Mouse (Mus musculus): ENCODE measurements around the gene Capza1. TPM values are rescaled to one million over a fixed set of nuclear protein-coding genes. Genes with fewer than 3 reads are reported as not detected.
"Not testable (repeated sequence)": the region's sequence is repeated elsewhere in the genome, so short reads cannot be mapped to it uniquely, and the experiment has no call there.

Gene Capza1
- 73.3 and 79.1 TPM in 2 replicates for polyA plus RNA-seq (2015; fragmentation: Nextera tagmentation; extraction: Ambion mirVana)

DNA sequence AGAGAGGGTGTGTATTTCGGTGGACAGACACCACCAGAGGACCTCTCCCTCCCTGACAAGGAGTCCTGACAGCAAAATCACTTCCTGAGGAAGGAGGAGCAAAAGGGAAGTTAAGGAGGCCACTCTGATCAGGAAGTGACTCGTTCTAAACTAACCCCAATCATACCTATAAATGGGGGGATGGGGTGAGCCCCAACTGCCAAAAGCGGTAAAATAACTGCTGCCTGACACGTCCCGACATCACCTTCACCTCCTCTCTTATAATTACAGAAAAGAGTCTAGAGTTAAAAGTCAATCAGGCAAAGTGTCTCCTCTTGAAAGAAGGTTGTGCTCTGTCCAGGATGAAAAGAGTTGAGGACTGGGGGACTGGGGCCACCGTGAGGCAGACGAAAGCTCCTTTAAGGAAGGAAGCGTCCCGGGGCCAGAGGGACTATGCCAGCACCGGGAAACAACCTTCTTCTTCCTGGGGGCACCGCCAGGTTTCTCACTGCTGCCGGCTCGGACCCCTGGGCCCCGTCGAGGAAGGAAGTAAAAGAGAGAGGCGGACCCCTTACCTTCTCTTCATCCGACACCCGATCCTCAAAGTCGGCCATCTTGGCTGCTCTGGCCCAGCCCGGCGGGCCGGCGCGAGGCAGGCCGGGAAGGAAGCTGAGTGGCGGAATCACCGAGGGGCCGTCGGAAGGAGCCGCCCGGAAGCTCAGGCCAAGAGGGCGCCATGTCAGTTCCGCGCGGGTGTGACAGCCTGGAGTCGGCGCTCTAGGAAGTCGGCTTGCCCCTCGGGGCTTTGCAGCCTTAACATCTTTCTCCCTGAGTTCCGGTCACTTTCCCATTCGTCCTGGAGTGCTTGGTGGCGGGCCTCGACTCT is at the start of gene Capza1, which contains the start of gene St7l:
Gene Capza1, minus strand, starts transcription at position 720 of the 865 bp plus-strand sequence.
Gene St7l, plus strand, starts transcription at position 220 of the 865 bp plus-strand sequence.
- peaks cover 32% of the 10 kb centered on the region for H3K4me1 ChIP-seq (ENCODE audit: control insufficient read depth, low read depth, low read length)
- ATAC-seq (ENCODE audit: low read depth), result peak; percentile 94

DNA sequence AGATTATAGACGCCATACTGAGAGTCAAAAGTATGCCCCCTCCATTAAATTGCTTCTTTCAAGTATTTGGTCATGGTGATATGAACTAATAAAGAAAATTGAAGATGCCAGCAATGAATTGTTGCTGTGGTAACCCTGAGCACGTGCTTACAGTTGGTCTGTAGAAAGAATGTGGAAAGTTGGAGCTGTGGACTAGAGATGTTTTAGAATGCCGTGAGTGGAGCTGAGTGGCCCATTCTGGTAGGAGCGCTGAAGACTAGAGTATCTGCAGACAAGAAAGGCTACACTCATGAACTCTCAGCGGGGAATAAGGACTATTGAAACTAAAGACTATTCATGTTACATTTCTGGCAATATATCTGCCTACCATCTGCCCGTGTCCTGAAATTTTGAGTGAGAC is 44.9 kb upstream of the Capza1 start:
- 80% methylated on average over 6 of the region's 6 CpGs for WGBS (ENCODE audit: insufficient replicate concordance)
- H3K9me3 ChIP-seq (replicated peaks; ENCODE audit: control insufficient read depth, low read length), result no peaks in the 10 kb centered on the region
- no peak for ATAC-seq (ENCODE audit: low read depth)
- no peaks in the 10 kb centered on the region for H3K4me1 ChIP-seq (ENCODE audit: control insufficient read depth, low read depth, low read length)
- H3K36me3 ChIP-seq (ENCODE audit: control insufficient read depth, insufficient read depth), result peaks cover 3% of the 10 kb centered on the region; the same call in 1 of the 2 replicates
- H3K9ac ChIP-seq (ENCODE audit: low read depth, low read length), result no peak overlapping the region
- H3K4me3 ChIP-seq (ENCODE audit: low read depth, low read length), result no peak overlapping the region
- no peaks in the 10 kb centered on the region for H3K27me3 ChIP-seq (ENCODE audit: control insufficient read depth, insufficient read depth, low read depth, low read length)
- H3K27ac ChIP-seq (ENCODE audit: low read length), result no peak overlapping the region
- H3K4me2 ChIP-seq (ENCODE audit: low read depth, low read length), result no peak overlapping the region

More for the DNA sequence above, at the start of gene Capza1, which contains the start of gene St7l:
- no peaks in the 10 kb centered on the region for H3K27me3 ChIP-seq (ENCODE audit: control insufficient read depth, insufficient read depth, low read depth, low read length)
- H3K9me3 ChIP-seq (replicated peaks; ENCODE audit: control insufficient read depth, low read length), result no peaks in the 10 kb centered on the region
- peak within 1 kb of the TSS; percentile 95 for H3K27ac ChIP-seq (ENCODE audit: low read length)
- peak within 1 kb of the TSS; percentile 99 for H3K9ac ChIP-seq (ENCODE audit: low read depth, low read length)
- no peaks in the 10 kb centered on the region for H3K36me3 ChIP-seq (ENCODE audit: control insufficient read depth, insufficient read depth)
- 0% methylated on average over 41 of the region's 43 CpGs for WGBS (ENCODE audit: insufficient replicate concordance)
- H3K4me2 ChIP-seq (ENCODE audit: low read depth, low read length), result peak within 1 kb of the TSS; percentile 86
- H3K4me3 ChIP-seq (ENCODE audit: low read depth, low read length), result peak within 1 kb of the TSS; percentile 100

DNA sequence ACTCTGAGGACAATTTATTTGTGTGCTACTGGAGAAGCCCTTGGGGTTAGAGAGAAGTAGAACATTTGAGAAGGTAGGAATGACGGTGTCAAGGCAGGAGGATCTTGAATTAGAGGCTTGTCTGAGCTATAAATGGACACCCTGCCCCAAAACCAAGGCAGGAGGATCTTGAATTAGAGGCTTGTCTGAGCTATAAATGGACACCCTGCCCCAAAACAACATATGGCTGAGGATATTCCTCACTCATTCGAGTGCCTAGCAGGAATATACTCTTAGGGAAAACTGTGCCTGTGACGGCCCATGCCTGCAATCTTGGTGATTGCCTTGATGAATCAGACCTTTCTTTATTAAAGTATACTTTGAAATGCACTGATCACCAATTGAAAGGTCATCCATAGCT is 41.7 kb upstream of the Capza1 start:
- no peak for ATAC-seq (ENCODE audit: low read depth)
- Histone ChIP-seq H3K27ac (ENCODE audit: low read length) (no peak overlapping the region), H3K9ac (ENCODE audit: low read depth, low read length) (no peak overlapping the region), H3K9me3 (replicated peaks; ENCODE audit: control insufficient read depth, low read length) (no peaks in the 10 kb centered on the region), H3K36me3 (ENCODE audit: control insufficient read depth, insufficient read depth) (peaks cover 3% of the 10 kb centered on the region; the same call in 1 of the 2 replicates), H3K27me3 (ENCODE audit: control insufficient read depth, insufficient read depth, low read depth, low read length) (no peaks in the 10 kb centered on the region), H3K4me3 (ENCODE audit: low read depth, low read length) (no peak overlapping the region), H3K4me2 (ENCODE audit: low read depth, low read length) (no peak overlapping the region), H3K4me1 (ENCODE audit: control insufficient read depth, low read depth, low read length) (no peaks in the 10 kb centered on the region)
- 71% methylated on average over 3 of the region's 3 CpGs for WGBS (ENCODE audit: insufficient replicate concordance)

DNA sequence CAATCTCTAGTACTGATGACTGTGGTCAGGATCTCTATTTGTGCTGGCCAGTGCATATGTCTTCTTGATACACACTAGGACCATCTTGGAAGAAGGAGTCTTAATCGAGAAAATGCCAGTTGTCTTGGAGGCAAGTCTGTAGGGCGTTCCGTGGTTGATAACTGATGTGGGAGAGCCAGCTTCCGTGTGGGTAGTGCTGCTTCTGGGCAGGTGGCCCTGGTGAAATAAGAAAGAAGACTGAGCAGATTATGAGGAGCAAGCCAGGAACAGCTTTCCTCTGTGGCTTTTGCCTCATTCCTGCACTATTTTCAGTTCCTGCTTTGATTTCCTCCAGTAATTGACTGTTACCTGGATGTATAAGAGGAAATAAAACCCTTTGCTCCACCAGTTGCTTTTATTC is 41.1 kb upstream of the Capza1 start:
- H3K4me1 ChIP-seq (ENCODE audit: control insufficient read depth, low read depth, low read length), result no peaks in the 10 kb centered on the region
- H3K4me3 ChIP-seq (ENCODE audit: low read depth, low read length), result no peak overlapping the region
- H3K9me3 ChIP-seq (replicated peaks; ENCODE audit: control insufficient read depth, low read length), result no peaks in the 10 kb centered on the region
- H3K4me2 ChIP-seq (ENCODE audit: low read depth, low read length), result no peak overlapping the region
- no peak overlapping the region for H3K9ac ChIP-seq (ENCODE audit: low read depth, low read length)
- no peak overlapping the region for H3K27ac ChIP-seq (ENCODE audit: low read length)
- 75% methylated on average over 4 of the region's 4 CpGs for WGBS (ENCODE audit: insufficient replicate concordance)
- H3K36me3 ChIP-seq (ENCODE audit: control insufficient read depth, insufficient read depth), result peaks cover 3% of the 10 kb centered on the region; the same call in 1 of the 2 replicates
- ATAC-seq (ENCODE audit: low read depth), result no peak
- H3K27me3 ChIP-seq (ENCODE audit: control insufficient read depth, insufficient read depth, low read depth, low read length), result no peaks in the 10 kb centered on the region

DNA sequence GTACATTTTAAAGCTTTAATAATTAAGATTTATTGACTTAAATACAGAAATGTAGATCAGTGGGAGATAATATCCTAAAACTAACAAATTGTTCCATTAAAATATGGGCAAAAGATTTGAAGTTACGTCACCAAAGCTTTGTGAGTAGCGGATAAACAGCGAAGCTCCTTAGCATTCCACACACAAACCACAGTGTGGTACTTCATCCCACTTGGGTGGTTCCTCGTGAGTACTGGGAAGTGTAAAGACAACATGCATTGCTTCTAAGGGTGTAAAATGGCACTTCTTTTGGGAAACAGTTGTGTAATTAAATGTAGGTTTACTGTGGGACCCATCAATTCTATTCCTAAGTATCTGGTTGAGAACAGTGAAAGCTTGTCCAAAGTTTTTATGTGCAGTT is 36.8 kb upstream of the Capza1 start:
- no peak overlapping the region for H3K9ac ChIP-seq (ENCODE audit: low read depth, low read length)
- ATAC-seq (ENCODE audit: low read depth), result no peak

DNA sequence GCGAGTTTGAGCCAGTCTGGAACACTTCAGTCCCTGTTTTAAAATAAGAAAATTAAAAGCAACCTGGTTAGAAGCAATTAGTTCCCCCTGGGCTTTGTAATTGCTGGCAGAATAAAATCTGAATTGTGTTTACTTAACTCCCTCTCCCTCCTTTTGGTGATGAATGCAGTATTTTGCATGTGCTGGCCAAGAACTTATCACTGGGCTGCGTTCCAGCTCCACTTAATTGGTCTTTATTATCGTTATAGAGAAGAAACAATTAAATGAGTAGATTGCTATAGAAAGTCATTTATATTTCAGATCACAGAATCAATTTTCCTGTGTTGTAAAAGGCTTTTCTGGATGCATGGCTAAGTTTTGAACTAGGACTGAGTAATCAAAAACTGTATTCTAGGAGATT is 31.8 kb upstream of the Capza1 start:
- no peak for ATAC-seq (ENCODE audit: low read depth)
- H3K4me2 ChIP-seq (ENCODE audit: low read depth, low read length), result no peak overlapping the region
- H3K9me3 ChIP-seq (replicated peaks; ENCODE audit: control insufficient read depth, low read length), result no peaks in the 10 kb centered on the region
- no peaks in the 10 kb centered on the region for H3K4me1 ChIP-seq (ENCODE audit: control insufficient read depth, low read depth, low read length)
- no peak overlapping the region for H3K4me3 ChIP-seq (ENCODE audit: low read depth, low read length)
- no peak overlapping the region for H3K27ac ChIP-seq (ENCODE audit: low read length)
- WGBS (ENCODE audit: insufficient replicate concordance), result 73% methylated on average over 3 of the region's 3 CpGs
- H3K27me3 ChIP-seq (ENCODE audit: control insufficient read depth, insufficient read depth, low read depth, low read length), result no peaks in the 10 kb centered on the region
- H3K36me3 ChIP-seq (ENCODE audit: control insufficient read depth, insufficient read depth), result peaks cover 8% of the 10 kb centered on the region; the same call in 1 of the 2 replicates
- H3K9ac ChIP-seq (ENCODE audit: low read depth, low read length), result no peak overlapping the region

More for the DNA sequence above, 36.8 kb upstream of the Capza1 start:
- Histone ChIP-seq H3K4me2 (ENCODE audit: low read depth, low read length) (no peak overlapping the region), H3K36me3 (ENCODE audit: control insufficient read depth, insufficient read depth) (peaks cover 6% of the 10 kb centered on the region; the same call in 1 of the 2 replicates), H3K9me3 (replicated peaks; ENCODE audit: control insufficient read depth, low read length) (no peaks in the 10 kb centered on the region), H3K4me3 (ENCODE audit: low read depth, low read length) (no peak overlapping the region), H3K4me1 (ENCODE audit: control insufficient read depth, low read depth, low read length) (no peaks in the 10 kb centered on the region), H3K27ac (ENCODE audit: low read length) (no peak overlapping the region), H3K27me3 (ENCODE audit: control insufficient read depth, insufficient read depth, low read depth, low read length) (no peaks in the 10 kb centered on the region)
- 79% methylated on average over 4 of the region's 4 CpGs for WGBS (ENCODE audit: insufficient replicate concordance)

DNA sequence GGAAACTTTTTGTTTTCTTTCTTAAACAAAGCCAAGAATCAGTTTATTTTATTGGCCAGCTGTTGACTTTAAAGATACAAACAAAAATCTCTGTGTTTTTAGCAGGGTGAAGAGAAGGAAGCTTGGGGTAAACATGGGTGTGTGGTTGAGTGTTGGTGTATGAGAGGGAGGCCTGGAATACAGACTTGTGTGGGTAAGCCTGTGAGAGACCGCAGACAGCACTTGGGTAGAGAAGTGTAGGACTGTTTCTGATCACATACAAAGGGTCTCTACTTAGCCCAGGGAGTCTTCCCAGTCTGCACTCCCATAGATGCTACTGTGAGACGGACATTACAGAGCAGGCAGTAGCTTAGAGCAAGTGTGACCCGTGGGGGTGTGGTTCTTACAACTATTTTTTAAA is 24.3 kb upstream of the Capza1 start:
- no peak for ATAC-seq (ENCODE audit: low read depth)
- Histone ChIP-seq H3K4me1 (ENCODE audit: control insufficient read depth, low read depth, low read length) (no peaks in the 10 kb centered on the region), H3K4me3 (ENCODE audit: low read depth, low read length) (no peak overlapping the region), H3K9ac (ENCODE audit: low read depth, low read length) (no peak overlapping the region), H3K27ac (ENCODE audit: low read length) (no peak overlapping the region), H3K4me2 (ENCODE audit: low read depth, low read length) (no peak overlapping the region), H3K27me3 (ENCODE audit: control insufficient read depth, insufficient read depth, low read depth, low read length) (no peaks in the 10 kb centered on the region), H3K36me3 (ENCODE audit: control insufficient read depth, insufficient read depth) (peaks cover 12% of the 10 kb centered on the region), H3K9me3 (replicated peaks; ENCODE audit: control insufficient read depth, low read length) (no peaks in the 10 kb centered on the region)
- 80% methylated on average over 3 of the region's 3 CpGs for WGBS (ENCODE audit: insufficient replicate concordance)

DNA sequence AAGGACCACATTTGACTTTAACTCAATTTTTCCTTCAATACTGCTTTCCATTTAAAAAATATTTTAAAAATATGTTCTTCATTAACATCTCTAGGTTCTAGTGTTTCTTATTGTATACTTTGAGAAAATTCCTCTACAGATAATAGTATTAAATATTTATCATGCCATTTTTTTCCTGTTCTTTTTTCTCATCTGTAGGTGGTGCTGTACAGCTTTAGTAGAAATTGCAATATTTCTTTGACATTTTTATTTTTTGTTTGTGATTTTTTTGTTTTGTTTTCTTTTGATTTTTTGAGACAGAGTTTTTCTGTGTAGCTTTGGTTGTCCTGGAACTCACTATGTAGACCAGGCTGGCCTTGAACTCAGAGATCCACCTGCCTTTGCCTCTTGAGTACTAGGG is 5.3 kb upstream of the Capza1 start:
- no peaks in the 10 kb centered on the region for H3K27me3 ChIP-seq (ENCODE audit: control insufficient read depth, insufficient read depth, low read depth, low read length)
- no peak overlapping the region for H3K9ac ChIP-seq (ENCODE audit: low read depth, low read length)
- peaks cover 11% of the 10 kb centered on the region for H3K36me3 ChIP-seq (ENCODE audit: control insufficient read depth, insufficient read depth)
- H3K4me2 ChIP-seq (ENCODE audit: low read depth, low read length), result no peak overlapping the region
- no peak overlapping the region for H3K27ac ChIP-seq (ENCODE audit: low read length)
- no peak overlapping the region for H3K4me3 ChIP-seq (ENCODE audit: low read depth, low read length)
- ATAC-seq (ENCODE audit: low read depth), result no peak
- no peaks in the 10 kb centered on the region for H3K9me3 ChIP-seq (replicated peaks; ENCODE audit: control insufficient read depth, low read length)
- H3K4me1 ChIP-seq (ENCODE audit: control insufficient read depth, low read depth, low read length), result peaks cover 7% of the 10 kb centered on the region

DNA sequence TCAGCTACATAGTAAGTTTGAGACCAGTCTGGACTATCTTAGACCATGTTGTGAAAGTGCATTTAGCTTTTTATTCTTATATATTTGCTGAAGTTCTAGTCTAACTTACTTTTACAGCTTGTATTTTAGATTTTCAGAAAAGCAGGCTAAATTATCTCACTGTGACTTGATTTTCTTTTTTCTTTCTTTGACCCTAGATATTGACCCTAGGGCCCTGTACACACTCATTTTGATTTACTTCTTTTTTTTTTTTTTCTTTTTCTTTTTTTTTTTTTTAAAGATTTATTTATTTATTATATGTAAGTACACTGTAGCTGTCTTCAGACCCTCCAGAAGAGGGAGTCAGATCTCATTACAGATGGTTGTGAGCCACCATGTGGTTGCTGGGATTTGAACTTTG is 2.4 kb upstream of the Capza1 start:
- H3K4me3 ChIP-seq (ENCODE audit: low read depth, low read length); ATAC-seq (ENCODE audit: low read depth); H3K27me3 ChIP-seq (ENCODE audit: control insufficient read depth, insufficient read depth, low read depth, low read length); H3K27ac ChIP-seq (ENCODE audit: low read length); H3K36me3 ChIP-seq (ENCODE audit: control insufficient read depth, insufficient read depth); H3K9me3 ChIP-seq (replicated peaks; ENCODE audit: control insufficient read depth, low read length); H3K9ac ChIP-seq (ENCODE audit: low read depth, low read length); H3K4me2 ChIP-seq (ENCODE audit: low read depth, low read length): not testable (repeated sequence)
- H3K4me1 ChIP-seq (ENCODE audit: control insufficient read depth, low read depth, low read length), result peaks cover 19% of the 10 kb centered on the region

Data from liver, embryonic 16.5 days (tissue).